Mouse (Mus musculus) kidney, adult 8-10 months (tissue): ENCODE measurements at regions not wholly inside any gene's neighbourhood (a gene's known extent, or its start where the extent isn't known, plus 50 kb on each side); places are given as distances from the start of the nearest gene placed in this dataset.
A peak's percentile ranks its signal among the peaks of the same experiment; 100 is the strongest.

Experiments
- DNase-seq, 2 experiments: peaks; one replicate each; pipeline ENCODE4 v3.0.0; 2022

- DNase-seq: no peak
These were observed 185.6 kb upstream of the Arhgap24 start for GRCm38 (mm10) chr5:102295564-102295963.

DNA sequence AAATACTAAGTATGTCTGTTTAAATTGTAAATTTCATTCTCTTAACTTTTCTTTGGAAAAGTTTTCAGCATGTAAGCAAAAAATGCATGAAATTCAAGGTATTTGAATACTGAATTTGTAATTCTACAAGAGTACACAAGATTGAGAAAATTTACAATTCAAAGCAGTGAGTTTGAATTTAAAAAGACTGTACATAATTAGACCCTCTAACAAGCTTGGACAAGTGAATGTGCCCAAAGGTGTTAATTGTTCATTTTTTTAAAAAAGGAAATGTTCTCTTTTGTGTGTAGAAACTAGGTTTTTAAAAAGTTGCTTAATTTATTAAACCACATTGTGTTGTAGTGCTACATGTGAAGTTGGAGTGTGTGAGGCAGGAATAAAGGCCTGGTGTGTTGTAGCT lies 174.9 kb upstream of the Arhgap24 start:
- no peak for DNase-seq

GRCm38 (mm10) chr5:102306718-102307117 lies 174.5 kb upstream of the Arhgap24 start:
- DNase-seq: no peak

- no peak for DNase-seq
These were observed 169.6 kb upstream of the Arhgap24 start for GRCm38 (mm10) chr5:102311570-102311969.

GRCm38 (mm10) chr5:102328197-102328784 lies 152.9 kb upstream of the Arhgap24 start:
- DNase-seq: no peak

- no peak for DNase-seq
These were observed 147.3 kb upstream of the Arhgap24 start for GRCm38 (mm10) chr5:102333894-102334293.

DNA sequence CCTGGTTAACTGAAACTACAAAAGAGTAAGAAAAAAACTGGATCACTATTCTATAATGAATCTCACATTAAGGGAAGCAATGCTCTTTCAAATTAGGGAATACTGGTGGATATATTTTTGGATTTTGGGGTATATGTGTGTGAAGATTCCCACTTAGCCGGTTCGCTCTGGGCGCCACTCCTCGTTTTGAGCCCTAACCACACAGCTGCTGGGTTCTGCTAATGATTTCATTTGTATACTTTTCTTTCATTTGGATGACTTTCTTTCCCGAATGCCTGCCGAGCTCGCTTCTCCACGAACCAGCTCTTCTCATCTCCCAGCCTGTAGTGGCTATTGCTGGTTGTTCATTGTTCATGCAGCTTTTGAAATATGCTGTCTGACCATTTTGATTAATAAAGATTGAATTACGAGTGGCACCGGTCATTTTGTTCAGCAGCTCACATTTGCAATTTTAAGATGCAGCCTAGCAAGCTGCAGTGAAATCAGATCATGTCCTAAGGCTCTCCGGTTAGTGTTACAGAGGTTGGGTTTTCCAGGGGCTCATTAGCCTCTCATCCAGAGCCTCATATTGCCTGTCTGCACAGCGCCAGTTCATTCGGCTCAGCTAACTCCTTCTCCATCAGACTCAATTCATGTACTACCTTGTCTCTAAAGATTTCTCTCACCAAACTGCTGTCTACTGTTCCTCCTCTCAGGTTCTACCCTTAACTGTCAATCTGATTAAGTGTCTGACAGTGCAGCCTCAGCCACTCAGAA lies 146.6 kb upstream of the Arhgap24 start:
- no peak for DNase-seq

GRCm38 (mm10) chr5:102366481-102366880 lies 114.7 kb upstream of the Arhgap24 start:
- DNase-seq: no peak

GRCm38 (mm10) chr5:102373309-102373971 lies 107.8 kb upstream of the Arhgap24 start:
- DNase-seq: no peak

GRCm38 (mm10) chr5:102373972-102374755 lies 107.0 kb upstream of the Arhgap24 start:
- no peak for DNase-seq

GRCm38 (mm10) chr5:102375339-102375738 lies 105.9 kb upstream of the Arhgap24 start:
- no peak for DNase-seq

- no peak for DNase-seq
These were observed 87.2 kb upstream of the Arhgap24 start for GRCm38 (mm10) chr5:102393941-102394340.

GRCm38 (mm10) chr5:102395608-102396146 lies 85.5 kb upstream of the Arhgap24 start:
- DNase-seq: no peak

DNA sequence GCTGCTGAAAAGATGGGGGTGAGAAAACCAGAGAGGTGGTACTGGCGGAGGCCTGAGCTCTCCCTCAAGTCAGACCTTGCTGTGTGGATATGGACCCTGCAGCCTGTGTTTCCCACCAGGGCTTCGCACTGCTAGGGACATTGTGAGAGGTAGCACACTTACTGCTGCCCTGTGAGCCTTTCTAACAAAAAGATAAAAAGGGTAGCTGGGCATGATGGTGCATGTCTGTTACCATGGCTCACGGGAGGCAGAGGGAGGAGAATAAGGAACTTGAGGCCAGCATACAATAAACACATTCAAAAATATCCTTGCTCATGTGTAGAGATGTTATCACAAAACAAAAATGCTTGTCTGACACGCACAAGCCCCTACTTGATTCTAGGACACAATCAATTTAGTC lies 82.2 kb upstream of the Arhgap24 start:
- DNase-seq: no peak

- DNase-seq: no peak
These were observed 63.5 kb upstream of the Arhgap24 start for GRCm38 (mm10) chr5:102417642-102418041.

DNA sequence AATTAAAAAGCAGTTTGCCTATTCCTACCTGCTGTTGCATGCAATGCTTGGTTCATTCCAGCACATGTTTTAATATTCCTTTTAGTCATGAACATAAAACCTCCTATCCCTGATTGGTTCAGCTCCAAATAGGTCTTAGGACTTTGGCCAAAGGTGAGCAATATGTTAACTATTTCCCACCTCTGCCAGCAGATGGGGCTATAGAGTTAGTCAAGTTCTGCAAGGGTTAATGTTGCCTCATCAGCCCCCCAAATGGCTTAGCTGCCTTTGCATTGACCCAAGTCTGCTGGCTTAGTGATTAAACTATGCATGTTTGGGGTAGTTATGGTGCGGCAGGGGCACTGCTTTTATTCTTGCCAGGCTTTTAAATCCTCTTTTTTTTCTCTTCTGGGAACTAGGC lies 62.1 kb upstream of the Arhgap24 start:
- DNase-seq: peak; percentile 13 to 18

DNA sequence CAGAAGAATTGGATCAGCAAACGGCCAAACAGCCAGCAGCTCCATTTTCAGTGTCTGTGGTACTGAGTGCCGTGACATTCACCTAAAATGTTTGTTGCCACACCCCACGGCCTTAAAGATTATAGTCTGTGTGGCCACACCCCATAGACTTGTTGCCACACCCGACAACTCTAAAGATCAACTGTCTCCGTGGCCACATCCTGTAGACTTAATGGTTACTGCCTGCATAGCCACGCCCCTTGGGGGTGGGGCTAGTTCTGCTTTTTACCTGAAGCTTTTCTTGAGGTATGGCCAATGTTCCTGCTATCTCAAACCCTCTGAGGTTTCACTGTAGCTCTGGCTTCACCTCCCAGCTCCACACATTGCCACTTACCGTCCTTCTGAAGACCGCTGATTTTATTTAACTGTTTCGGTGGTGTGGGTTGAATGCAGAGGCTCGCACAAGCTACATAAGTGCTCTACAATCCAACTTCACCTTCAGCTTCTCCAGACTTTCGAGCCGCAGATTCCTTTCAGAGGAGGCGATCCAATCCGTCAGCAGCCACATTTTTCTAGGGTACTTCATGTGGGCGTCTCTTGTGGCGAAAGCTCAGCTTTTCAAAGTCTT lies 56.5 kb upstream of the Arhgap24 start:
- DNase-seq: no peak

- DNase-seq: no peak
These were observed 52.9 kb upstream of the Arhgap24 start for GRCm38 (mm10) chr5:102428310-102428709.
